Mouse (Mus musculus) kidney, embryonic 14.5 days (tissue): ENCODE measurements around the gene Morn3. TPM values are rescaled to one million over a fixed set of nuclear protein-coding genes. Genes with fewer than 3 reads are reported as not detected.

Experiments used
- ATAC-seq: fragments of 200-750 bp; cut with Nextera tagmentation; 2 replicates; pipeline ENCODE4 v1.8.0; 2017; ENCODE audit warnings: moderate number of reproducible peaks, mild to moderate bottlenecking, moderate TSS enrichment, moderate library complexity; ENCODE audit not compliant: low FRiP score, low TSS enrichment
- H3K27ac ChIP-seq: fragments of 300-500 bp; sonication (generic); 2 replicates; pipeline ENCODE4 v1.5.1; 2014; ENCODE audit warnings: low read depth, mild to moderate bottlenecking, low read length, moderate library complexity, mixed read lengths
- H3K27me3 ChIP-seq: fragments of 300-500 bp; sonication (generic); 2 replicates; pipeline ENCODE4 v1.6.1; 2014; ENCODE audit warnings: mild to moderate bottlenecking, low read length; ENCODE audit not compliant: control insufficient read depth, insufficient read depth
- H3K36me3 ChIP-seq: fragments of 300-500 bp; sonication (generic); 2 replicates; pipeline ENCODE4 v1.6.1; 2014; ENCODE audit warnings: low read length, mixed read lengths; ENCODE audit not compliant: control insufficient read depth, insufficient read depth
- H3K4me1 ChIP-seq: fragments of 300-500 bp; sonication (generic); 2 replicates; pipeline ENCODE4 v1.6.1; 2014; ENCODE audit warnings: low read length, mixed read lengths; ENCODE audit not compliant: control insufficient read depth, insufficient read depth
- H3K4me2 ChIP-seq: fragments of 300-500 bp; sonication (generic); replicated peaks from 2 replicates; pipeline ENCODE4 v1.6.1; 2014; ENCODE audit warnings: low read depth, mild to moderate bottlenecking, low read length
- H3K4me3 ChIP-seq: fragments of 300-500 bp; sonication (generic); 2 replicates; pipeline ENCODE4 v1.5.1; 2014; ENCODE audit warnings: mild to moderate bottlenecking, low read length
- H3K9ac ChIP-seq: fragments of 300-500 bp; sonication (generic); 2 replicates; pipeline ENCODE4 v1.6.1; 2014; ENCODE audit warnings: low read depth, mild to moderate bottlenecking, low read length, moderate library complexity
- H3K9me3 ChIP-seq: fragments of 300-500 bp; sonication (generic); 2 replicates; pipeline ENCODE4 v1.6.1; 2016; ENCODE audit warnings: low read length; ENCODE audit not compliant: control insufficient read depth
- WGBS: fragments of 180-500 bp; shearing (Covaris S2); extraction: QIAGEN DNeasy Blood & Tissue Kit; methylation state at CpG from one replicate; pipeline ENCODE4 v1.1.7; 2014; 5-methylcytosine and 5-hydroxymethylcytosine counted together
- polyA plus RNA-seq: library from polyadenylated mRNA; unstranded; fragments of >200 nt; fragmentation: Nextera tagmentation; extraction: Ambion mirVana; gene quantifications from 2 replicates; pipeline ENCODE4 v1.2.1, GENCODE M21; 2014

The Morn3 gene
- polyA plus RNA-seq, 1 experiment from 2014 or later = 1.7 TPM

GRCm38 (mm10) chr5:123009873-123010272, 36.9 kb downstream of the Morn3 start:
- no peaks in the 10 kb centered on the region for H3K36me3 ChIP-seq
- no peak overlapping the region for H3K27ac ChIP-seq
- H3K4me2 ChIP-seq = no peak overlapping the region
- no peak overlapping the region for H3K4me3 ChIP-seq
- 59% methylated on average over 11 of the region's 11 CpGs for WGBS
- H3K4me1 ChIP-seq = peaks cover 3% of the 10 kb centered on the region; the same call in 1 of the 2 replicates
- no peak overlapping the region for H3K9ac ChIP-seq
- H3K9me3 ChIP-seq = no peaks in the 10 kb centered on the region
- ATAC-seq = no peak
- H3K27me3 ChIP-seq = no peaks in the 10 kb centered on the region

- Histone ChIP-seq H3K27me3 (no peaks in the 10 kb centered on the region), H3K4me2 (no peak overlapping the region), H3K27ac (no peak overlapping the region), H3K9me3 (no peaks in the 10 kb centered on the region), H3K4me3 (no peak overlapping the region), H3K36me3 (no peaks in the 10 kb centered on the region), H3K9ac (no peak overlapping the region), H3K4me1 (no peaks in the 10 kb centered on the region)
- WGBS = 61% methylated on average over 7 of the region's 7 CpGs
- no peak for ATAC-seq
Measured at GRCm38 (mm10) chr5:123008877-123009493, 37.8 kb downstream of the Morn3 start.

- 67% methylated on average over 19 of the region's 19 CpGs for WGBS
- Histone ChIP-seq H3K4me1 (no peaks in the 10 kb centered on the region), H3K27ac (no peak overlapping the region), H3K9ac (no peak overlapping the region), H3K4me2 (no peak overlapping the region), H3K27me3 (no peaks in the 10 kb centered on the region), H3K9me3 (no peaks in the 10 kb centered on the region), H3K4me3 (no peak overlapping the region), H3K36me3 (no peaks in the 10 kb centered on the region)
- no peak for ATAC-seq
Measured at GRCm38 (mm10) chr5:123005716-123006592, 40.9 kb downstream of the Morn3 start.

GRCm38 (mm10) chr5:123000901-123001300, 45.9 kb downstream of the Morn3 start:
- Histone ChIP-seq H3K4me1 (no peaks in the 10 kb centered on the region), H3K27me3 (no peaks in the 10 kb centered on the region), H3K9me3 (no peaks in the 10 kb centered on the region), H3K4me2 (no peak overlapping the region), H3K9ac (no peak overlapping the region), H3K4me3 (no peak overlapping the region), H3K27ac (no peak overlapping the region), H3K36me3 (peaks cover 3% of the 10 kb centered on the region; the same call in 1 of the 2 replicates)
- no peak for ATAC-seq
- 75% methylated on average over 1 of the region's 1 CpGs for WGBS

- H3K27me3 ChIP-seq = no peaks in the 10 kb centered on the region
- H3K4me3 ChIP-seq = no peak overlapping the region
- peaks cover 9% of the 10 kb centered on the region for H3K4me1 ChIP-seq
- no peak overlapping the region for H3K4me2 ChIP-seq
- H3K9ac ChIP-seq = no peak overlapping the region
- peaks cover 3% of the 10 kb centered on the region; the same call in 1 of the 2 replicates for H3K36me3 ChIP-seq
- H3K27ac ChIP-seq = no peak overlapping the region
- 88% methylated on average over 18 of the region's 18 CpGs for WGBS
- no peak for ATAC-seq
- no peaks in the 10 kb centered on the region for H3K9me3 ChIP-seq
Measured at GRCm38 (mm10) chr5:122997205-122998204, 49.3 kb downstream of the Morn3 start.

- Histone ChIP-seq H3K27ac (peak overlapping the region; percentile 77; the same call in 1 of the 2 replicates), H3K27me3 (no peaks in the 10 kb centered on the region), H3K36me3 (peaks cover 3% of the 10 kb centered on the region; the same call in 1 of the 2 replicates), H3K4me2 (peak overlapping the region; percentile 22), H3K4me1 (peaks cover 20% of the 10 kb centered on the region), H3K9me3 (no peaks in the 10 kb centered on the region), H3K9ac (peak overlapping the region; percentile 28; the same call in 1 of the 2 replicates), H3K4me3 (no peak overlapping the region)
- ATAC-seq = peak; percentile 43
- 0% methylated on average over 1 of the region's 1 CpGs for WGBS
Measured at GRCm38 (mm10) chr5:122994910-122995309, 51.9 kb downstream of the Morn3 start.

GRCm38 (mm10) chr5:122994303-122994846, 52.4 kb downstream of the Morn3 start:
- Histone ChIP-seq H3K27ac (peak overlapping the region; percentile 77; the same call in 1 of the 2 replicates), H3K4me2 (peak overlapping the region; percentile 24), H3K27me3 (no peaks in the 10 kb centered on the region), H3K4me3 (no peak overlapping the region; the same call in 1 of the 2 replicates), H3K4me1 (peaks cover 20% of the 10 kb centered on the region), H3K36me3 (peaks cover 3% of the 10 kb centered on the region; the same call in 1 of the 2 replicates), H3K9ac (0 out of 2 replicates have a peak overlapping the region, but pooled peaks have one; percentile 28), H3K9me3 (no peaks in the 10 kb centered on the region)
- peak; percentile 93 for ATAC-seq
- WGBS = 5% methylated on average over 5 of the region's 5 CpGs

GRCm38 (mm10) chr5:122993811-122994210, 53.0 kb downstream of the Morn3 start:
- Histone ChIP-seq H3K27ac (peak overlapping the region; percentile 49; the same call in 1 of the 2 replicates), H3K4me2 (peak overlapping the region; percentile 24), H3K36me3 (peaks cover 3% of the 10 kb centered on the region; the same call in 1 of the 2 replicates), H3K27me3 (no peaks in the 10 kb centered on the region), H3K4me1 (peaks cover 20% of the 10 kb centered on the region), H3K9me3 (no peaks in the 10 kb centered on the region), H3K9ac (no peak overlapping the region), H3K4me3 (no peak overlapping the region)
- WGBS = 37% methylated on average over 2 of the region's 2 CpGs
- ATAC-seq = no peak
